Mouse (Mus musculus): ENCODE results near the gene Osbpl3. TPM values are rescaled to one million over a fixed set of nuclear protein-coding genes. Genes with fewer than 3 reads are reported as not detected.
A peak's percentile ranks its signal among the peaks of the same experiment; 100 is the strongest.

Osbpl3 gene
- 12.5 and 13.6 TPM in 2 replicates for polyA plus RNA-seq (2015; fragmentation: Nextera tagmentation; extraction: Ambion mirVana)

- Histone ChIP-seq H3K4me1 (replicated peaks; ENCODE audit: control insufficient read depth, insufficient read depth, low read length) (peaks cover 11% of the 10 kb centered on the region; the same call in 1 of the 2 replicates), H3K36me3 (ENCODE audit: control insufficient read depth, insufficient read depth) (no peaks in the 10 kb centered on the region), H3K9ac (ENCODE audit: low read depth, low read length) (peak within 1 kb of the TSS; percentile 81), H3K4me2 (replicated peaks; ENCODE audit: low read depth) (peak within 1 kb of the TSS; percentile 98), H3K9me3 (ENCODE audit: control insufficient read depth) (no peaks in the 10 kb centered on the region), H3K27ac (ENCODE audit: low read depth, low read length) (peak within 1 kb of the TSS; percentile 87), H3K4me3 (ENCODE audit: low read depth, low read length) (peak within 1 kb of the TSS; percentile 74), H3K27me3 (replicated peaks; ENCODE audit: control insufficient read depth, insufficient read depth, low read length) (no peaks in the 10 kb centered on the region)
- peak; percentile 72 for TF ChIP-seq CTCF (IDR thresholded peaks at IDR 0.05; ENCODE audit: low read depth)
- ATAC-seq, result peak; percentile 91
- WGBS, result 0% methylated on average over 45 of the region's 45 CpGs
Observed at GRCm38 (mm10) chr6:50455829-50456469, at the start of gene Osbpl3. Osbpl3 (minus strand) TSS chr6:50456201.

DNA sequence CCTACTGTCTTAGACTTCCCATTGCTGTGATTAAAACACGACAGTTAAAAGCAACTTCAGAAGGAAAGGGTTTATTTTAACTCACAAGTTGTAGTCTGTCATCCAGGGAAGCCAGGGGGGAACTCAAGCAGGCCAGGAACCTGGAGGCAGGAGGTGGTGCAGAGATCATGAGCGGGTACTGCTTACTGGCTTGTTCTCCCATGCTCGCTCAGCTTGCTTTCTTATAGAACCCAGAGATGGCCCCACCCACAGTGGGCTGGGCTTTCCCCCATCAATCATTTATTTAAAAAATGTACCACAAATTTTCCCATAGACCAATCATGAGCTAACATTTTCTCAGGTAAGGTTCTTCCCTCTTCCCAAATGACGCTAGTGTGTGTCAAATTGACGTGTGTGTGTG lies 49.5 kb upstream of the Osbpl3 start:
- H3K27me3 ChIP-seq (replicated peaks; ENCODE audit: control insufficient read depth, insufficient read depth, low read length), result no peaks in the 10 kb centered on the region
- no peaks in the 10 kb centered on the region for H3K36me3 ChIP-seq (ENCODE audit: control insufficient read depth, insufficient read depth)
- ATAC-seq, result no peak
- no peak overlapping the region for H3K27ac ChIP-seq (ENCODE audit: low read depth, low read length)
- H3K4me1 ChIP-seq (replicated peaks; ENCODE audit: control insufficient read depth, insufficient read depth, low read length), result no peaks in the 10 kb centered on the region
- no peak overlapping the region for H3K4me2 ChIP-seq (replicated peaks; ENCODE audit: low read depth)
- no peaks in the 10 kb centered on the region for H3K9me3 ChIP-seq (ENCODE audit: control insufficient read depth)
- no peak overlapping the region for H3K9ac ChIP-seq (ENCODE audit: low read depth, low read length)
- no peak for TF ChIP-seq CTCF (IDR thresholded peaks at IDR 0.05; ENCODE audit: low read depth)
- H3K4me3 ChIP-seq (ENCODE audit: low read depth, low read length), result no peak overlapping the region
- 75% methylated on average over 5 of the region's 5 CpGs for whole genome bisulfite sequencing

GRCm38 (mm10) chr6:50504711-50505110 lies 48.7 kb upstream of the Osbpl3 start:
- Histone ChIP-seq H3K27ac (ENCODE audit: low read depth, low read length) (no peak overlapping the region), H3K9me3 (ENCODE audit: control insufficient read depth) (no peaks in the 10 kb centered on the region)

DNA sequence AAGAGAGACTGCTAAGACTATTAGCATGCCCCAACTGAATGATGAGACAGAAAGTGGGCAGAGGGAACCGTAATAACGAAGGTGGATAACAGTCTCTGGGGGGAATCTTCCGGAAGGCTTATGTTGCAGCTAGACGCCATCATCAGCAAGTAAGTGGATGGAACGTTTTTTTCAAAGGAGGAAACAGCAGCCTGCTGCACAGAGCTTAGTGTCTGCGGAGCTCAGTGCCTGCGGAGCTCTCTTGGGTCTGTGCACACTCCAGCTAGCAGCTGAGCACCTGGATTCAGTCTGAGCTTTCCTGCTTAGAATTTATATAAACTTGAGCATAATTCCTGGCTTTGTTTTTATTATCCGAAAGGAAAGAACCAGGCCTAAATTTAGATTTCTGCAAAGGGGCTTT lies 47.8 kb upstream of the Osbpl3 start:
- Histone ChIP-seq H3K4me3 (ENCODE audit: low read depth, low read length) (no peak overlapping the region), H3K27ac (ENCODE audit: low read depth, low read length) (no peak overlapping the region), H3K4me2 (replicated peaks; ENCODE audit: low read depth) (no peak overlapping the region), H3K9ac (ENCODE audit: low read depth, low read length) (no peak overlapping the region), H3K4me1 (replicated peaks; ENCODE audit: control insufficient read depth, insufficient read depth, low read length) (no peaks in the 10 kb centered on the region), H3K9me3 (ENCODE audit: control insufficient read depth) (no peaks in the 10 kb centered on the region), H3K36me3 (ENCODE audit: control insufficient read depth, insufficient read depth) (no peaks in the 10 kb centered on the region), H3K27me3 (replicated peaks; ENCODE audit: control insufficient read depth, insufficient read depth, low read length) (no peaks in the 10 kb centered on the region)
- no peak for TF ChIP-seq CTCF (IDR thresholded peaks at IDR 0.05; ENCODE audit: low read depth)
- ATAC-seq, result no peak
- 41% methylated on average over 8 of the region's 8 CpGs for WGBS

More at GRCm38 (mm10) chr6:50504711-50505110, 48.7 kb upstream of the Osbpl3 start:
- Histone ChIP-seq H3K4me2 (replicated peaks; ENCODE audit: low read depth) (no peak overlapping the region), H3K36me3 (ENCODE audit: control insufficient read depth, insufficient read depth) (no peaks in the 10 kb centered on the region), H3K4me1 (replicated peaks; ENCODE audit: control insufficient read depth, insufficient read depth, low read length) (no peaks in the 10 kb centered on the region), H3K4me3 (ENCODE audit: low read depth, low read length) (no peak overlapping the region), H3K9ac (ENCODE audit: low read depth, low read length) (no peak overlapping the region), H3K27me3 (replicated peaks; ENCODE audit: control insufficient read depth, insufficient read depth, low read length) (no peaks in the 10 kb centered on the region)
- TF ChIP-seq CTCF (IDR thresholded peaks at IDR 0.05; ENCODE audit: low read depth), result no peak
- ATAC-seq, result no peak
- WGBS, result 82% methylated on average over 5 of the region's 5 CpGs

- H3K4me2 ChIP-seq (replicated peaks; ENCODE audit: low read depth), result no peak overlapping the region
- no peak for TF ChIP-seq CTCF (IDR thresholded peaks at IDR 0.05; ENCODE audit: low read depth)
- H3K27ac ChIP-seq (ENCODE audit: low read depth, low read length), result no peak overlapping the region
- no peaks in the 10 kb centered on the region for H3K9me3 ChIP-seq (ENCODE audit: control insufficient read depth)
- no peaks in the 10 kb centered on the region for H3K4me1 ChIP-seq (replicated peaks; ENCODE audit: control insufficient read depth, insufficient read depth, low read length)
- no peak overlapping the region for H3K9ac ChIP-seq (ENCODE audit: low read depth, low read length)
- no peak overlapping the region for H3K4me3 ChIP-seq (ENCODE audit: low read depth, low read length)
- H3K27me3 ChIP-seq (replicated peaks; ENCODE audit: control insufficient read depth, insufficient read depth, low read length), result no peaks in the 10 kb centered on the region
- no peaks in the 10 kb centered on the region for H3K36me3 ChIP-seq (ENCODE audit: control insufficient read depth, insufficient read depth)
- 62% methylated on average over 4 of the region's 4 CpGs for WGBS
- no peak for ATAC-seq
Observed at GRCm38 (mm10) chr6:50503031-50503430, 47.0 kb upstream of the Osbpl3 start.

GRCm38 (mm10) chr6:50498346-50498745 lies 42.3 kb upstream of the Osbpl3 start:
- Histone ChIP-seq H3K36me3 (ENCODE audit: control insufficient read depth, insufficient read depth) (no peaks in the 10 kb centered on the region), H3K9ac (ENCODE audit: low read depth, low read length) (no peak overlapping the region), H3K9me3 (ENCODE audit: control insufficient read depth) (no peaks in the 10 kb centered on the region), H3K27ac (ENCODE audit: low read depth, low read length) (no peak overlapping the region), H3K4me1 (replicated peaks; ENCODE audit: control insufficient read depth, insufficient read depth, low read length) (no peaks in the 10 kb centered on the region), H3K4me3 (ENCODE audit: low read depth, low read length) (no peak overlapping the region), H3K27me3 (replicated peaks; ENCODE audit: control insufficient read depth, insufficient read depth, low read length) (no peaks in the 10 kb centered on the region), H3K4me2 (replicated peaks; ENCODE audit: low read depth) (no peak overlapping the region)
- TF ChIP-seq CTCF (IDR thresholded peaks at IDR 0.05; ENCODE audit: low read depth), result no peak
- ATAC-seq, result no peak
- 88% methylated on average over 2 of the region's 2 CpGs for WGBS
